Mouse (Mus musculus) ES-E14 (cell line): ENCODE data around the gene Copz1.

Experiments
- MAFK ChIP-seq: IDR thresholded peaks from 2 replicates; pipeline ENCODE4 v1.6.1; 2014; ENCODE audit warnings: mild to moderate bottlenecking, low read depth, low read length, inconsistent platforms; ENCODE audit not compliant: insufficient read depth
- ZNF384 ChIP-seq: IDR thresholded peaks from 2 replicates; pipeline ENCODE4 v1.6.1; 2012; ENCODE audit warnings: low read depth, low read length, inconsistent platforms

DNA sequence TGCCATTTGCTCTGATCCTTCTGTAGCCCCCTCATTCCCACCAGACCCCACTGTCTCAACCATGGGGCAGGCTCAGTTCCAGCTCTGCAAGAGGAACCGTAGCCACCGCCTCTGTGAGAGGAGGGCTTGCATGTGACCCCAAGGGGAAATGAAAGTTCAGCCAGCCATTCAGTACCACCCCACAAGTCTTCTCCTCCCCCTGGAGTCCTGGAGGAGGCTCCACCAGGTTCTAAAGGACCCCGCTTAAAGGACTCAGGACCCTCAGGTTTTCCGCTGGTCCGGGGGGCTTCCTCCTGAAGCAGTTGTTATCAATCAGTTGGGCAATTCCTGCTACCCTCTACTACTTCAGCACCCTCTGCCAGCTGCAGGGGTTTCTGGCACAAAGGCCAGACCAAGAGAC lies 61.2 kb downstream of the Copz1 start:
- no peak for TF ChIP-seq MAFK
- no peak for TF ChIP-seq ZNF384
